Mouse (Mus musculus) spleen, embryonic (tissue): Measurements from ENCODE around the gene Emc9.

Source experiments
- CTCF ChIA-PET: fragments of 350-600 bp; sonication (Branson Sonifier 250); formaldehyde crosslinking; loops from one replicate; lab custom pipeline; 2022; lab: Charles Lee

The Emc9 gene

DNA sequence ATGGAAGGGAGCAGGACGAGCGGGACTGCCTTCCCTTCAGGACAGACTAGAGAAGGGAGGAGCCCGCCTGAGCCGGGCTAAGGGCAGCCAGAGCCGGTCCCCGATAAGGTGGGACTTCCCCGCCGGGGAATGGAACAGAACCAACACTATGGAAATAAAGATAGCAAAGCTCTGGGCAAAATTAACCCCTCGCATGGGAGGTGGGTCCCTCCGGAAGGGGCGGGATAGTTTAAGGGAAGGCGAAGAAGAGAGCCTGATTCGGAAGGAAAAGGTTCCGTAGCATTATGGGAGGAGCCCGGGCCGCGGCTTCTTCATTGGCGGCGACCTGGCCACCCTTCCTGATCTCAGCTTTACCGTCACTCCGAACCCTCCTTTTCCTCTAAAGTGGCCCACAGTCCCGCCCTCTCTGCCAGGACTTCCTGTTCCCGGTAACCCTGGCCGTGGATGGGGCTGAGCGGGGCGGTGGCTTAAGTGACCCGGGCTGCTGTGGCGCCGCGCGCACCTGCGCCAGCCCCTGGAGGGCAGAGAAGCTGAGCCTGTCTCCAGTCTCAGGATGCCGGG is 6.3 kb upstream of the Emc9 start, which contains the start of gene Rnf31:
Rnf31 (plus strand) TSS at position 378 of the 561 bp plus-strand sequence.
- CTCF ChIA-PET: no interaction called here

DNA sequence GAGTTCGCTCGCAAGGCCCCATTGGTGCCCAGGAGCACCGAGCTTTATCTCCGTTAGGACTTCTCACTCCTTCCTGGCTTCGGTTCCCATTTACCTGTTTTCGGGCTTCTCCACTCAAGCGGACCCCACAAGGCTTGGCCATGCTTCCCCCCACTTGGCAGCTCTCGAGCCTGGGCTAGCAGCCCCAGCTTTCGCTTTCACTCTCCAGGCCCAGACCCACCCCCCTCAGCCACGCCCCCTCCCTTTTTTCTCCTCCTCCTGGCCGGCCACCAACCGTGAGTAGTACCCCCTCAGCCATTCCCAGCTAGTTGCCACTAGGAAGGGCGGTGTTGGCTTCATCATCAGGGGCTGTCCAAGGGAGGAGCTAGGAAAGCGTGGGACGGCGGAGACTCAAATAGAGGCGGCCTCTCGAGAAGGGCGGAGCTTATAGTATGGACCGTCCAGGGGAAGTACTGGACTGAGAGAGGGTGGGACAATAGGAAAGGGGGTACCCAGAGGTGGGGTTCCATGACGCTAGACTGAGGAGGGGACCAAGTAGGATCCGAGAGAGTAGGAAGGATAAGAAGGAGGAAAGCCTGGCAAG is 5.7 kb upstream of the Emc9 start, which contains the start of gene Psme2:
Psme2 (minus strand) TSS at position 366 of the 583 bp plus-strand sequence.
- CTCF ChIA-PET: interaction anchor here (0.5 kb wide), 1 partner anchor 579 kb away, joined by 3 read pairs; no protein-coding TSS in a partner anchor

DNA sequence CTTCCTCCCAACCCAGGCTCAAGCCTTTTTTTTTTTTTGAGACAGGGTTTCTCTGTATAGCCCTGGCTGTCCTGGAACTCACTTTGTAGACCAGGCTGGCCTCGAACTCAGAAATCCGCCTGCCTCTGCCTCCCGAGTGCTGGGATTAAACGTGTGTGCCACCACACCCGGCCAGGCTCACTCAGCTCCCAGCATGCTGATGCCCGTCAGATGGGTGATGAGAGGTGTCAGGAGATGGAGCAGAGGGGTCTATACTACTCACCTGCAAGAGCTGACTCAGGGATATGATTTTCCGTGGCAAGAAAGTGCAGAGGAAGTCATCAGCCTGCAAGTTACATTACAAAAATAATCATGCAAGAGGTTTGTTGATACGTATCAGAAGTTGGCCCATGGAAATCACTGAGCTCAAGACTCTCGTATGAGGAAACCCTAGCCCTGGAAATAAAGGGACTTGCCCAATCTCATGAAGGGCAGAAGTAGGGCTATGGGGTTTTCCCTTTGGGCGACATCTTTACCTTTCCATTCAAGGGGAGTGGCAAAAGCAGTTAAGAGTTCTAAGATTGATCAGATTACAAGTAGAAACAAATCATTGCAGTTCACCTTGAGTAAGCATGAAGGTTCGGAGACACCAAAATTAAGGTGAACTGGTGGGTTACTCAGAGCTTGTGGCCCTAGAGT is 4.8 kb upstream of the Emc9 start:
- CTCF ChIA-PET: interaction anchor here (0.5 to 0.9 kb wide), 3 partner anchors 12 to 578 kb away, joined by 3 to 6 read pairs (median 3); partner anchors contain the start of genes Nedd8 and Psme1

DNA sequence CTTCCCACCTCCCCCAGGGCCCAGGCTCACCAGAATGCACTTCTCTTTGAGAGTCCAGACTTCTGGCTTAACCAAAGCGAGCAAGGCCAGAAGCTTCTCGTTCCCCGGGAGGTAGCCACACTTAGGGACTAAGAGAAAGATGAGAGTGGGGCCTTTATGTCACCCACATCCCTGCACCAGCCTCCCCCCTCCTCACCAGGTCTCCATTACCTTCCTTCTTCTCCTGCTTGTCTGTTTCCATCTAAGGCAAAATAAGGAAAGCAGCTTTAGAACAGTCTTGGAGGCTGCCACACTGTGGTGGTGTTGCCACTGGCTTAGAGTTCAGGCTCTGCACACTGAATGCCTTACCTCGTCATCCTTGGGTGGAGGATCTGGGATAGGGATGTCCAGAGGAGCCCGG is 4.2 kb upstream of the Emc9 start:
- CTCF ChIA-PET: no interaction called here

DNA sequence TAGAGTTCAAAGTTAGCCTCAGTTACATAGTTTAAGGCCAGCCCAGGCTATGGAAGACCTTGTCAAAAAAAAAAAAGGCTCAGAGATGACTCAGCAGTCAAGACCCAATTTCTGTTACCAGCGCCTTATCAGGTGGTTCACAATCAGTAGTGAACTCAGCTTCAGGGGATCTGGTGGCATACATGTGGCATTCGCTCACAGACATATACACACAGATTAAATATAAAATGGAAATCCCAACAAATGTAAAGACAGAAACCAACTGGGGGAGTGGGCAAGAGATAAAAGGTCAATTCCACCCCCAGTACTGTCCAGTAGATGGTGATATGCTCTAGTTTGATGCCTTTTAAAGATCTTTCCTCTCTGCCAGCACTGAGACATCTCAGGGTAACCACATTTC is 1.0 kb upstream of the Emc9 start:
- CTCF ChIA-PET: interaction anchor here (0.7 kb wide), 1 partner anchor 58 kb away, joined by 5 read pairs; no protein-coding TSS in a partner anchor

DNA sequence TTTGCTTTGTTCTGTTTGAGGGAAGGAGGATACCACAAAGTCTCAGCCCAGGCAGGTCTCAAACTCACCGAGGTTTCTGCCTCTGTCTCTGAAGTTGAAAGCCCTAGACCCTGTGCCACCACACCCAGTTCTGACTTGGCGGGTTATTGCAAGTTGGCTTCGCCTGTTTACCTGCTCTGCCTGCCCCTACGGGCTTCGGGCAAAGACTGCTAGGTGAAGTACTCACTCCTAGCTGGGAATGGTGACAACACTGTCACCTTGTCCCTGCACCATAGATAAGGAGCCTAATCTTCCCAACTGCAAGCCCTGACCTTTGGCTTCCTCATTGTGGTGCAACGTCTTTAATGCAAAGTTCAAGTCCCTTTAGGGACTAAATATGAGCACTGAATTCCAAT is 461 bp upstream of the Emc9 start:
- CTCF ChIA-PET: interaction anchor here (0.5 to 1.0 kb wide), 2 partner anchors 25 to 95 kb away, joined by 3 to 7 read pairs; partner anchors contain the start of gene Carmil3

DNA sequence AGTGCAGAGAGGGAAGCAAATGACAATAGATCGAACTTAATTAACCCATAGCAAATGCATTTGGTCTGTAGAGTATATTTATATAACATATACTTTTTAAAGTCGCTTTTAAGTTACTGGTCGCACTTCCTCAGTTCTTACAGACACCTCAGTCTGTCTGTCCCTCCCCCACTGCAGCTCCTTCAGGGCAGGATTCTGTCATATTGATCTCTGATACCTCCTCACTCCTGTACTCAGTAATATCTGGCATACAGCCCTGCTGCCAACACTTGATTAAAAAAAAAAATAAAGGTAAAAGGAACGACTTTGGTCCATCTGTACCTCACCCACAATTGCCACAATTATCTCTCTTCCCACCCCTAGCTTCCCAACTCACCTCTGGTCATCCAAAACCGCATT is 800 bp downstream of the Emc9 start:
- CTCF ChIA-PET: interaction anchor here (1.0 kb wide), 1 partner anchor 24 kb away, joined by 3 read pairs; no protein-coding TSS in a partner anchor

DNA sequence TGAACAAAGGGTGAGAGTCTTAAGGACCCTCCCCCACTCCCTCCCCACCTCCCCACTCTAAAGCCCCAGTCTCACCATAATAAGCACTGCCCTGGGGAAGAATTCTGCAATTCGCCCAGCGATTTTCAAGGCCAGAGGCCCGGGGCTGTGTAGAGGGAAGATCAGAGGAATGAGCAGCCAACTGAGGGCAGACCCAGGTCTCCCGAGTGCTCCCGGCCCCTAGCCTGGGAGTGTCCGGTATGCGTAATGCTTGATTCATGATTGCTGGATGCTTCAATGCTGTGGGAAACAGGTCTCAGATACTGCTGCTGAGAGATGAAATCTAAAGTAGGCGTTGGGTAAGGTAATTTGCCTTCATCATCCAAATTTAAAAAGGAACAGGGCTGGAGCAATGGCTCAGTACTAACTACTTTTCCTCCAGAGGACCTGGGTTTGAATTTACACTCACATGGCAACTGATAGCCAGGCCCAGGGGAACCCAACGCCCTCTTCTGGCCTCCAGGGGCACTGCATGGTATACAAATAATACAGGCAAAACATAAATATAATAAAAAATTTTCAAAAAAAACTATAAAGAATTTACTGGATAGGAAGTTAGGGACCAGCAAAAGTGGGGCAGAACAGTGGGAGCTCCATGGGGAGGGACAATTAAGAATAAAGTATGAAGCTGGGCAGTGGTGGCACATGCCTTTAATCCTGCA is 3.0 kb downstream of the Emc9 start:
- CTCF ChIA-PET: no interaction called here

DNA sequence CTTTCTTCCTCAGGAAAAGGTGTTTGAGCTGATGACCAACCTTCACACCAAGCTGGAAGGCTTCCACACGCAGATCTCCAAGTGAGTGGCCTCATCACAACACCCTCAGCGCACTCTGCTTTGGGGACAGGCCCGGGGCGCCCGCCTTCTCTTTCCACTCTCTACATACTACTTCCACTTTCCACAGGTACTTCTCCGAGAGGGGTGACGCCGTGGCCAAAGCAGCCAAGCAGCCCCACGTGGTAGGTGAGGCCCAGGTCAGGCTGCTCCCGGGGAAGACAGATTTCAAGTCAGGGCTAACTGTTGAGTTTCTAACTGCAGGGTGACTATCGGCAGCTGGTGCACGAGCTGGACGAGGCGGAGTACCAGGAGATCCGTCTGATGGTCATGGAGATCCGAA is 4.4 kb downstream of the Emc9 start:
- CTCF ChIA-PET: interaction anchor here (0.6 kb wide), 1 partner anchor 53 kb away, joined by 4 read pairs; no protein-coding TSS in a partner anchor

DNA sequence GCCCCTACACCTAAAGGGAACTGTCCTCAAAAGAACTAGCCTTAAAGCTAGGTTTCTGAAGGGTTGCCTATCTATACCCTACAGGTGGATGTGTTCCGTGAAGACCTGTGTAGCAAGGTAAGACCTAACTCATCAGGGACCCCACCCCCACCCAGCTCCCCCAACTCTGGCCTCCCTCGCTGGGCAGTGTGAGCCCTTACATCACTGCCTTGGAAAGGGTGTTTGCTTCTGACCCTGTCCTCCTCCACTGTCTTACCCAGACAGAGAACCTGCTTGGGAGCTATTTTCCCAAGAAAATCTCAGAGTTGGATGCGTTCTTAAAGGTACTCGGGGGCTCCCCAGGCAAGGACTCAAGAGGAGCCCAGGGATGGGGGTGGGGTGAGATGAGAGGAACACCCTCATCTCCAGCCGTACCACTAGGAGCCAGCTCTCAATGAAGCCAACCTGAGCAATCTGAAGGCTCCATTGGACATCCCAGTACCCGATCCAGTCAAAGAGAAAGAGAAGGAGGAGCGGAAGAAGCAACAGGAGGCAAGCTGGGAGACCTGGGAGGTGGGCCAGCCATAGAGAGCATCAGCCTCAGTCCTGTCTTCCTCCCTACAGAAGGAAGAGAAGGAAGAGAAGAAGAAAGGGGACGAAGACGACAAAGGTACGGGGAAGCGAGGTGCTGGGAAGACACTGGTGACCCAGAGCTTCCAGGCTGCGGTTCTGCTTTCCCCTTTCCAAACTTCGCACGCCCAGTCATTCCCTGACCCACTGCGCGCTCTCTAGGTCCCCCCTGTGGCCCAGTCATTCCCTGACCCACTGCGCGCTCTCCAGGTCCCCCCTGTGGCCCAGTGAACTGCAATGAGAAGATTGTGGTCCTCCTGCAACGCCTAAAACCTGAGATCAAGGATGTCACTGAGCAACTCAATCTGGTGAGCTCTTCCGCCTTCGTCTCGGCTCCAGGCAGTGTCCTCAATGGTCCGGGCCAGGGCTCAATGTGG is 5.3 kb downstream of the Emc9 start:
- CTCF ChIA-PET: interaction anchor here (0.6 kb wide), 1 partner anchor 52 kb away, joined by 4 read pairs; no protein-coding TSS in a partner anchor

DNA sequence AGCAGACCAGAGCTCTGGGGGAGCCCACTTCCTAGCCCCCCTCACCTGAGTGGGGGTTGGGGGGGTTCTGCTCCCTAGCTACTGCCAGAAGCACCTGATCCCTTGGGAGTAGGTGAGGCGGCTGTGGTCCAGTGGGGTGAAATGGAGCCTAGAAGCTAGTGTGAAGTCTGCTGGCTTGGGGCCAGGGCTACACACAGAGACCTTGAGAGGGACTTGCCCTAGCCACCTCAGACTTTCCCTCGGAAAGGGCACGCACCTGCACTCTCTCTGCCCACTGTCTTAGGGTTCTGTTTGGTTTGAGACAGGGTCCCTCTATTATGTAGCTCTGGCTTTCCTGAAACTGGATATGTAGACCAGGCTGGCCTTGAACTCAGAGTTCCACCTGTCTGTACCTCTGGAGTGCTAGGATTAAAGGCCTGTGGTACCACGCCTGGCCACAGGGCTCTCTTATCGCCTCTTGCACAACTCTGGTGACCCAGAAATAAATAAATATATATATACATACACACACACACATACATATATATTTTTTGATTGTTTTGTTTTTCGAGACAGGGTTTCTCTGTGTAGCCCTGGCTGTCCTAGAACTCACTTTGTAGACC is 6.3 kb downstream of the Emc9 start:
- CTCF ChIA-PET: no interaction called here

DNA sequence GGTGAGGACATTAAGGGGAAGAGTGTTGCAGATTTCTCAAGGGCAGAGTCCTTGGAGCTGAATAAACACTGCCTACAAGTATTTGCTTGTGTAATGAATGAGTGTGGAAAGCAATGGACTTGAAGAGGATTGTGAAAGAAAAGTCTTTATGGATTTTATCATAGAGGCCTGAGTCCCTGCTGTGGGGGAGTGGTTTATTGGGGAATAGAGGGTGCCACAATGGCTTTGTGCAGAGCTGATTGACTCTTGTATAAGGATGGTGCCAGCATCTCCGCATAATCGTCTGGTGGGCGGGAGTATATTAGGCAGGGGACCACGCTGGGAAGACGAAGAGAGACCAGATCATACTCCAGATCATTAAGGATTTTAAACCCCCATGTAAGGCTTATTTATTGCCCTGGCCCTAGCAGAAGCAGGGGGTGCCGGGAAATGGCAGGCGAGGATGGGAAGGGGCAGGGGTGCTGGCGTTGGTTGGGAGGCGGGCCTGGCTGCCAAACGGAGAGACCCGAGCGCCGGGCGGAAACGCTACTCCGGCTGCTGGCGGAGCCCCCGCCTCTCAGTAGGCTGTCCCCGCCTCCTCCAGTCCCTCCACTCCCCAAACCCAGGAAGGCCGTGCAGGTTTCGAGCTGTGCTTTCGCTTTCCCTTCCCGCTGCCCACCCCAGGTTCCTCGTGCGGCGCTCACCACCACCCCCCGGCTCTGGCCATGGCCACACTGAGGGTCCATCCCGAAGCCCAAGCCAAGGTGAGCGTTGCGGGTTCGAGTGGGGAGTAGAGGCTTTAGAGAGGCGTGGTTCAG is 7.0 kb downstream of the Emc9 start, which contains the start of gene Psme1:
Psme1 (plus strand) TSS at position 253 of the 797 bp plus-strand sequence.
- CTCF ChIA-PET: interaction anchor here (0.6 kb wide), 1 partner anchor 12 kb away, joined by 6 read pairs; no protein-coding TSS in a partner anchor

DNA sequence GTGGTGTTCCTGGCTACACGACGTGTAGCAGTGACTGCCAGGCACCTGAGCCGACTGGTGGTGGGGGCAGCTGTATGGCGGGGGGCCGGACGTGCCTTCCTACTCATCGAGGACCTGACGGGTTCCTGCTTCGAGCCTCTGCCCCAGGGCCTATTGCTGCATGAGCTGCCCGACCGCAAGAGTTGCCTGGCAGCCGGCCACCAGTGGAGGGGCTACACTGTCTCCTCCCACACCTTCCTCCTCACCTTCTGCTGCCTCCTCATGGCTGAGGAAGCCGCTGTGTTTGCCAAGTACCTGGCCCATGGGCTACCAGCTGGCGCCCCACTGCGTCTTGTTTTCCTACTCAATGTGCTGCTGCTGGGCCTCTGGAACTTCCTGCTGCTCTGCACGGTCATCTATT is 8.7 kb downstream of the Emc9 start:
- CTCF ChIA-PET: no interaction called here

DNA sequence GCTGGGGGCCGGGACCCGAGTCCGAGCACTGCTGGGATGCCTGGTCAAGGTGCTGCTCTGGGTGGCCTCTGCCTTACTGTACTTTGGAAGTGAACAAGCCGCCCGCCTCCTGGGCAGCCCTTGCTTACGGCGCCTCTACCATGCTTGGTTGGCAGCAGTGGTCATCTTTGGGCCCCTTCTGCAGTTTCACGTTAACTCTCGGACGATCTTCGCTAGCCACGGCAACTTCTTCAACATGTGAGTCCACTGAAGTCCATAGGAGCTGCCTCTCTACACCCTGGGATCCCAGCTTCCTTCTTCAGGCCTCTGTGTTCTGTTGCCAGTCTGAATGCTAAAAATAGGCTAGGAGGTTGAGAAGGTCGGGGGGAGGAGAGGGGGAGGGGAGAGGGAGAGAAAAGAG is 9.4 kb downstream of the Emc9 start:
- CTCF ChIA-PET: interaction anchor here (0.7 to 0.8 kb wide), 2 partner anchors 13 to 27 kb away, joined by 10 to 16 read pairs; no protein-coding TSS in a partner anchor

DNA sequence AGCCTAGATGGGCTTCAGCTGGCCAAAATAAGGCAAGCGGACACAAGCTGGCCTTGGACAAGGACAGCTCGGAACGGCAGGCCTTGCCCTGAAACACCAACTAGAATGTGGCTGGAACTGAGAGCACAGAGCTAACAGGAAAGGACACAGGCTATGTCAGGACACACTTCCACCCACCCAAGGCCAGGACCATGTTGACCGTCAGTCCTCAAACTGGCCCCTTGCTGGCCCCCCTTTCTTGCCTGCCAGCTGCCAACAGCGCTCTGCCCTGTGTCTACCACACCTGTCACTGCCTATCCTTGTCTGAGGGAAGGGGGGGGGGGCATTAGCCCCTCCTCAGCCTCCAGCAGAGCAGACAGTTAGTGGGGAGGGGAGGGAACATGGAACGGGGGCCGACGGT is 9.8 kb downstream of the Emc9 start, which contains the start of gene Fitm1:
Fitm1 (plus strand) TSS at position 316 of the 400 bp plus-strand sequence.
- CTCF ChIA-PET: interaction anchor here (0.7 to 0.8 kb wide), 2 partner anchors 13 to 26 kb away, joined by 10 to 16 read pairs; no protein-coding TSS in a partner anchor

DNA sequence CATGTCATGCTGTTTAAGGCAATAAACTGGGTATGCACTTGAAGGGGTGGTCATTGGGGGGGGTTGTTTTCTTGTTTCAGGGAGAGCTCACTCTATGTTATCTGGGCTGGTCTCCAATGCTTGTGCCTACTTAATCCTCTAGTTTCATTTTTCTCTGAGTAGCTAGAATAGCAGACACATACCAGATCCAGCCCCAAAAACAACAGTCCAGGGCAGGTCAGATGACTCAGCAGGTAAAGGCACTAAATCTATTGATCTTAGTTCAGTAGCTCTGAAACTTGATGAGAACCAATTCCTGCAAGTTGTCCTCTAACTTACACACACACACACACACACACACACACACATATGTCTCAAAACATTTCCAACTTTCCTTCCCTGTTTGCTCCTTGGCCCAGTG is 13.3 kb downstream of the Emc9 start:
- CTCF ChIA-PET: interaction anchor here (0.7 to 0.8 kb wide), 2 partner anchors 10 to 40 kb away, joined by 3 to 18 read pairs; no protein-coding TSS in a partner anchor

DNA sequence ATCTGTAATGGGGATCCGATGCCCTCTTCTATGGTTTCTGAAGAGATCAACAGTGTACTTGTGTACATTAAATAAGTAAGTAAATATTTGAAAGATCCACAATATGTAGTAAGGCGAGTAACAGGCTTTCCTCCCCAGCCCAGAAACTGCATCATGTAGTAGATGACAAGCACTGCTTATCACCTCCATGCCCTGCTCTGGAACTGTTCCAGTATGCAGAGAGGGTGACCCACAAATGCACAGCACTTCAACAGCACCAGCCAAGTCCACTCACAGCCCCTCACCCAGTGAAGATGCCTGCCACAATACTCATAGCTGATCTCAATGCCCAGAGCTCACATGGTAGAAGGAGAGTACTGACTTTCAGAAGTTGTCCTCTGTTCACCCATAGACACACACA is 14.5 kb downstream of the Emc9 start:
- CTCF ChIA-PET: no interaction called here

DNA sequence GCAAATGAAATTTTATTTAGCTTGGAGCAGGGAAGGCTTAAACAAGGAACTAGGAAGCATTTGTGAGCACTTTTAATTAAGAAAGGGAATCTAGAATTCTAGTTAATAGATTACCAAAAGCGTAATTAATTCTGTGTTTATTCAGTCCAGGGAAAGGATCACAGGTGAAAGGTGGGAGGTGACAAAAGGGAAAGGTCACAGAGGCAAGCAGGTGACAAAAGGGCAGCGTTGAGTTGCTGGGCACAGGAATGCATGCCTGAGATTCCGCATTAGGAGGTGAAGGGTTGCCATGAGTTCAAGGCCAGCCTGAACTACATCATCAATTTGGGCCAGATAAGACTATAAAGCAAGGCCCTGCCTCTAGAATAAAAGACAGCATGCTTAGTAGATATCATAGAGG is 17.6 kb downstream of the Emc9 start:
- CTCF ChIA-PET: no interaction called here

DNA sequence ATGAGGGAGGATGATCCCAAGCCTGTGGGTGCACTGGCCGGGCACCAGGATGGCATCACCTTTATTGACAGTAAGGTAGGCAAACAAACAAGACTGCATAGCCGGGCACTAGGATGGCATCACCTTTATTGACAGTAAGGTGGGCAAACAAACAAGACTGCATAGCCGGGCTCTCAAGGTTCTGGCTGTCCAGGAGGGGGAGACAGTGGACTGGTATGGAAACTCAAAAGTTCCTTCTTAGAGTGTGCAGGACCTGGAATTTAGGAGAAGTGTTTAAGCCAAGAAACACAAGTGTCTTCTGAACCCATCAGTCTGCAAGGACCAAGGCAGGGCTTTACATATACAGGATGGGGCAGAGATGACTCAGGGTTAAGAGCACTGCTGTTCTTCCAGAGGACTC is 19.4 kb downstream of the Emc9 start:
- CTCF ChIA-PET: no interaction called here
